8 mouse cellular contexts compared by ENCODE assay signal in the genomic region with DNA sequence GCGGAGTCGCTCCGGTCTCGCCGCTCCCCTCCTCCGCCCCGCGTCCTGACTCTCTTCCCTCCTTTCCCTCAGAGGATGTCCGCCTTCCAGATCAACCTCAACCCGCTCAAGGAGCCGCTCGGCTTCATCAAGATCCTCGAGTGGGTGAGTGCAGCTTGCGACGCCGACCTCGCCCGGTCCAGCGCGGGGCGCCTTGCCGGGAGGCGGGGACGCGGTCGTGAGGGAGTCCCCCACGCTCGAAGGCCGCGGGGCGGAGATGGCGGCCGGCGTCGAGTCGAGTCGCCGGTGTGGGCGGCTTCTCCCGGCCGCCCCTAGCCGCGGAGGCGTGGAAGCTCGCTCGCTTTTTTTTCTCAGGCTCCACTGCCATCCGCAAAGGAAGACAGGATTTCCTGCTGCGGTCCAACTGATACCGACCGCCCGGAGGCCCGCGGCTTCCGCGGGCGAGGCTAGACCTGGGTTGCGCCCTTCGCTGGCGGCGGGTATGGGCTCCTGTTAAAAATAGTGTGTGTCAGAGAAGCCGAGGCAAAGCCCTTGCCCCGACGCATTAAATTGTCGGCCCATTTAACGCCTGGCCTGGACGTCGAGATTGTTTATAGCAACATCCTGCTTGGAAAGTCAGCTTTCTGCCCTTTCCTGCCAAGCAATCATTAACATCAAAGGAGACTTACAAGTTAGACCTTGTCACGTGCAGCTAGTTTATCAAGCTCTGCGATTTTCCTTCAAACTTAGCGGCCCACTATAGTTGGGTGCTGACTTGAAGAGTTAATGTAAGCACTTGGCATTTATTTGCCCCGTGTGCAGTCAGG. TPM values are rescaled to one million over a fixed set of nuclear protein-coding genes. Genes with fewer than 3 reads are reported as not detected.
DNase-seq lines count a peak whose midpoint lies in the region; ATAC-seq and TF ChIP-seq lines count a peak whose summit lies in the region.

No protein-coding gene starts in this region.

- peak overlapping the region; percentile 97 for H3K27ac ChIP-seq in heart, embryonic 10.5 days
- H3K27ac ChIP-seq in hindbrain, embryonic 10.5 days: peak overlapping the region; percentile 94
- H3K27ac ChIP-seq in liver, postnatal 0 days (ENCODE audit: low read depth): peak overlapping the region; percentile 99
- H3K27ac ChIP-seq in neural tube, embryonic 15.5 days (replicated peaks): peak overlapping the region; percentile 99

- intact Hi-C loops in heart, postnatal 10 days (cut with DNase I): loop anchor here (5.0 kb wide), 1 partner anchor 42 kb away; no protein-coding TSS in a partner anchor

- peaks cover 17% of the 10 kb centered on the region for H3K4me1 ChIP-seq in heart, embryonic 10.5 days
- H3K4me1 ChIP-seq in E14TG2a.4 (replicated peaks; ENCODE audit: low read depth, low read length): peaks cover 14% of the 10 kb centered on the region
- peaks cover 29% of the 10 kb centered on the region for H3K4me1 ChIP-seq in hindbrain, embryonic 10.5 days (replicated peaks)
- peaks cover 18% of the 10 kb centered on the region; the same call in 1 of the 2 replicates for H3K4me1 ChIP-seq in liver, postnatal 0 days (ENCODE audit: insufficient read depth)
- peaks cover 28% of the 10 kb centered on the region for H3K4me1 ChIP-seq in neural tube, embryonic 15.5 days

- DNase-seq in heart, embryonic 10.5 days (ENCODE audit: low spot score): no peak
- no peak for DNase-seq in heart, postnatal 10 days
- DNase-seq in embryo, embryonic 11.5 days (ENCODE audit: low read depth, low spot score): peak; percentile 26
- DNase-seq in hindbrain, embryonic 10.5 days (ENCODE audit: low spot score): no peak
- no peak for DNase-seq in liver, postnatal 0 days
- no peak for DNase-seq in left cerebral cortex, adult 9 months (ENCODE audit: low spot score in 2 of 2)

- peak; percentile 66; the same call in 1 of the 2 replicates for TF ChIP-seq EP300 in liver, postnatal 0 days (IDR thresholded peaks at IDR 0.05; ENCODE audit: low read depth)

- peak; percentile 58 for ATAC-seq in liver, postnatal 0 days
- ATAC-seq in neural tube, embryonic 15.5 days (ENCODE audit: low FRiP score): peak; percentile 78

- under 1% methylated on average over 70 of the region's 71 CpGs for WGBS in heart, embryonic 10.5 days
- WGBS in hindbrain, embryonic 10.5 days: under 1% methylated on average over 71 of the region's 71 CpGs
- under 1% methylated on average over 69 of the region's 71 CpGs for WGBS in liver, postnatal 0 days (ENCODE audit: insufficient replicate concordance)
- WGBS in neural tube, embryonic 15.5 days: under 1% methylated on average over 64 of the region's 71 CpGs

- no peak for TF ChIP-seq CTCF in E14TG2a.4 (conservative IDR thresholded peaks at IDR 0.05; ENCODE audit: low read length)
- TF ChIP-seq CTCF in liver, postnatal 0 days (IDR thresholded peaks at IDR 0.05; ENCODE audit: low read depth): 0 out of 2 replicates have a peak, but pooled peaks have one; percentile 16

- no peaks in the 10 kb centered on the region for H3K36me3 ChIP-seq in heart, embryonic 10.5 days
- H3K36me3 ChIP-seq in E14TG2a.4 (ENCODE audit: insufficient read depth, low read length): no peaks in the 10 kb centered on the region
- no peaks in the 10 kb centered on the region for H3K36me3 ChIP-seq in hindbrain, embryonic 10.5 days
- no peaks in the 10 kb centered on the region for H3K36me3 ChIP-seq in liver, postnatal 0 days (replicated peaks; ENCODE audit: insufficient read depth, low read length)
- no peaks in the 10 kb centered on the region for H3K36me3 ChIP-seq in neural tube, embryonic 15.5 days

- H3K9ac ChIP-seq in liver, postnatal 0 days (replicated peaks): peak overlapping the region; percentile 91
- peak overlapping the region; percentile 88 for H3K9ac ChIP-seq in neural tube, embryonic 15.5 days (replicated peaks)

- H3K4me3 ChIP-seq in heart, embryonic 10.5 days: peak overlapping the region; percentile 82
- peak overlapping the region; percentile 92 for H3K4me3 ChIP-seq in E14TG2a.4 (replicated peaks; ENCODE audit: low read length)
- H3K4me3 ChIP-seq in hindbrain, embryonic 10.5 days: peak overlapping the region; percentile 82
- H3K4me3 ChIP-seq in liver, postnatal 0 days (ENCODE audit: low read depth, low read length): peak overlapping the region; percentile 86
- peak overlapping the region; percentile 80 for H3K4me3 ChIP-seq in neural tube, embryonic 15.5 days (replicated peaks)

- H3K27me3 ChIP-seq in heart, embryonic 10.5 days (ENCODE audit: insufficient read depth, poor library complexity, severe bottlenecking): no peaks in the 10 kb centered on the region
- peaks cover 4% of the 10 kb centered on the region for H3K27me3 ChIP-seq in E14TG2a.4 (ENCODE audit: insufficient read depth, low read length)
- no peaks in the 10 kb centered on the region for H3K27me3 ChIP-seq in hindbrain, embryonic 10.5 days (ENCODE audit: insufficient read depth, poor library complexity, severe bottlenecking)
- no peaks in the 10 kb centered on the region for H3K27me3 ChIP-seq in liver, postnatal 0 days (ENCODE audit: insufficient read depth, low read length)
- no peaks in the 10 kb centered on the region for H3K27me3 ChIP-seq in neural tube, embryonic 15.5 days (replicated peaks)

- H3K4me2 ChIP-seq in liver, postnatal 0 days (ENCODE audit: low read depth, low read length): peak overlapping the region; percentile 82
- H3K4me2 ChIP-seq in neural tube, embryonic 15.5 days: peak overlapping the region; percentile 75

- no peaks in the 10 kb centered on the region for H3K9me3 ChIP-seq in heart, embryonic 10.5 days
- no peaks in the 10 kb centered on the region for H3K9me3 ChIP-seq in E14TG2a.4 (ENCODE audit: low read length)
- H3K9me3 ChIP-seq in hindbrain, embryonic 10.5 days: no peaks in the 10 kb centered on the region
- no peaks in the 10 kb centered on the region for H3K9me3 ChIP-seq in liver, postnatal 0 days (ENCODE audit: low read length)
- H3K9me3 ChIP-seq in neural tube, embryonic 15.5 days (replicated peaks): no peaks in the 10 kb centered on the region

RNA-seq across cellular contexts. Expression of a gene that starts 0.7 kb away (rescaled TPM):
- polyA plus RNA-seq in heart, embryonic 10.5 days (2016; fragmentation: Nextera tagmentation; extraction: Ambion mirVana): 80.8 and 91.5 TPM in 2 replicates
- total RNA-seq in heart, postnatal 10 days (2021): 10 to 100 TPM; 83.4 to 89.9 TPM
- polyA plus RNA-seq in hindbrain, embryonic 10.5 days (2016; fragmentation: Nextera tagmentation; extraction: Ambion mirVana): 40.9 and 48.8 TPM in 2 replicates
- 53.8 and 53.9 TPM in 2 replicates for polyA plus RNA-seq in liver, postnatal 0 days (2015; fragmentation: Nextera tagmentation; extraction: Ambion mirVana)
- polyA plus RNA-seq in neural tube, embryonic 15.5 days (2015; fragmentation: Nextera tagmentation; extraction: Ambion mirVana): 39.2 and 57.1 TPM in 2 replicates
